Comparison of ENCODE assay signal across 13 mouse cellular contexts in the genomic region with DNA sequence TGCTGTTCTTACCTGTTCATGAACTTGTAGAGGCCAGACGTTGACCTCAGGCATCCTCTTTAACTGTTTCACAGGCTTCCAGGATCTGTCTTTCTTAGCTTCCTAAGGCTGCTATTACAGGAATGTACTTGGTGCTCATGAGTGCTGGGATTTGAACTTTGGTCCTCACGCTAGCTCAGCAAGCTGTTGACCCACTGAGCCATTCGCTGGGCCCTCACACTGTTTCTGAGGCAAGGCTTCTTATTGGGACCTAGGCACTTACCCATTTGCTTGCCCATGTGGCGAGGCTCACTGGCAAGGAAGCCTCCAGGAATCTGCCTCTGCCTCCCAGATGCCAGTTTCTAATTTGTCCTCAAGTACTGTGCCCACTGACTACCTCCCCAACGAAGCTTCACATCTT. TPM values are rescaled to one million over a fixed set of nuclear protein-coding genes. Genes with fewer than 3 reads are reported as not detected.
DNase-seq lines count a peak whose midpoint lies in the region; ATAC-seq and TF ChIP-seq lines count a peak whose summit lies in the region.
"Had no signal": no experiment of that assay in that cellular context is flagged by ENCODE, and none has a peak within 500 bp of the region (broad histone marks: within the 10 kb centered on the region; RNA-seq: fewer than 3 reads in every experiment).

No protein-coding gene starts in this region.

- H3K27ac ChIP-seq in heart, postnatal 0 days (ENCODE audit: low read depth), result no peak overlapping the region
- no peak overlapping the region for H3K27ac ChIP-seq in midbrain, embryonic 13.5 days
- H3K27ac ChIP-seq in midbrain, embryonic 14.5 days (replicated peaks; ENCODE audit: low read depth, low read length), result no peak overlapping the region
- H3K27ac ChIP-seq in kidney, embryonic 15.5 days, result no peak overlapping the region
- no peak overlapping the region for H3K27ac ChIP-seq in stomach, postnatal 0 days (replicated peaks)
- H3K27ac ChIP-seq: forebrain, embryonic 10.5 days had no signal

- TF ChIP-seq EP300 in heart, postnatal 0 days (IDR thresholded peaks at IDR 0.05; ENCODE audit: low read depth), result no peak
- TF ChIP-seq EP300 in stomach, postnatal 0 days (optimal IDR thresholded peaks at IDR 0.05), result no peak

- intact Hi-C loops in heart, postnatal 10 days (cut with DNase I), result loop anchor here (2.0 kb wide), 1 partner anchor 115 kb away; a partner anchor contains a TSS

- WGBS in heart, postnatal 0 days, result 43% methylated on average over 5 of the region's 5 CpGs
- WGBS in midbrain, embryonic 13.5 days, result 45% methylated on average over 5 of the region's 5 CpGs
- 55% methylated on average over 5 of the region's 5 CpGs for WGBS in midbrain, embryonic 14.5 days
- 54% methylated on average over 5 of the region's 5 CpGs for WGBS in kidney, embryonic 15.5 days
- WGBS in stomach, postnatal 0 days, result 46% methylated on average over 5 of the region's 5 CpGs

- DNase-seq in heart, postnatal 0 days (ENCODE audit: low spot score), result no peak
- no peak for DNase-seq in heart, postnatal 10 days
- DNase-seq in midbrain, embryonic 14.5 days, result no peak
- DNase-seq in stomach, postnatal 0 days (ENCODE audit: low spot score), result no peak
- no peak for DNase-seq in urinary bladder, adult 18-20 months (ENCODE audit: low spot score in 2 of 2)
- DNase-seq: adrenal gland, adult 8-10 months; cerebellum, adult 9-10 months; thymus, postnatal 36 days had no signal

- H3K27me3 ChIP-seq in heart, postnatal 0 days (ENCODE audit: control insufficient read depth, insufficient read depth, low read length), result no peaks in the 10 kb centered on the region
- H3K27me3 ChIP-seq in midbrain, embryonic 13.5 days, result peaks cover 16% of the 10 kb centered on the region
- H3K27me3 ChIP-seq in midbrain, embryonic 14.5 days (ENCODE audit: control insufficient read depth, insufficient read depth, low read length), result 0 out of 2 replicates have a peak, but pooled peaks cover 5% of the 10 kb centered on the region
- no peaks in the 10 kb centered on the region for H3K27me3 ChIP-seq in kidney, embryonic 15.5 days
- no peaks in the 10 kb centered on the region for H3K27me3 ChIP-seq in stomach, postnatal 0 days (ENCODE audit: control insufficient read depth, insufficient read depth, low read length)

- H3K4me1 ChIP-seq in heart, postnatal 0 days (ENCODE audit: control insufficient read depth, insufficient read depth), result peaks cover 14% of the 10 kb centered on the region; the same call in 1 of the 2 replicates
- H3K4me1 ChIP-seq in midbrain, embryonic 13.5 days (replicated peaks), result peaks cover 30% of the 10 kb centered on the region
- H3K4me1 ChIP-seq in midbrain, embryonic 14.5 days (ENCODE audit: control insufficient read depth, insufficient read depth, low read length), result peaks cover 29% of the 10 kb centered on the region
- H3K4me1 ChIP-seq in kidney, embryonic 15.5 days, result peaks cover 23% of the 10 kb centered on the region
- peaks cover 5% of the 10 kb centered on the region; the same call in 1 of the 2 replicates for H3K4me1 ChIP-seq in stomach, postnatal 0 days (replicated peaks; ENCODE audit: control insufficient read depth, insufficient read depth)

- peak overlapping the region; percentile 76; the same call in 1 of the 2 replicates for H3K4me2 ChIP-seq in heart, postnatal 0 days (ENCODE audit: low read depth, low read length)
- peak overlapping the region; percentile 74; the same call in 1 of the 2 replicates for H3K4me2 ChIP-seq in midbrain, embryonic 13.5 days (replicated peaks)
- no peak overlapping the region for H3K4me2 ChIP-seq in midbrain, embryonic 14.5 days (ENCODE audit: low read length)
- peak overlapping the region; percentile 76 for H3K4me2 ChIP-seq in kidney, embryonic 15.5 days
- H3K4me2 ChIP-seq in stomach, postnatal 0 days (replicated peaks; ENCODE audit: low read depth), result peak overlapping the region; percentile 91; the same call in 1 of the 2 replicates

- H3K36me3 ChIP-seq in heart, postnatal 0 days (replicated peaks; ENCODE audit: control insufficient read depth, insufficient read depth, low read length), result no peaks in the 10 kb centered on the region
- no peaks in the 10 kb centered on the region for H3K36me3 ChIP-seq in midbrain, embryonic 13.5 days
- H3K36me3 ChIP-seq in midbrain, embryonic 14.5 days (ENCODE audit: control insufficient read depth, insufficient read depth, low read length), result no peaks in the 10 kb centered on the region
- no peaks in the 10 kb centered on the region for H3K36me3 ChIP-seq in kidney, embryonic 15.5 days
- no peaks in the 10 kb centered on the region for H3K36me3 ChIP-seq in stomach, postnatal 0 days (ENCODE audit: control insufficient read depth, insufficient read depth, low read length)

- no peaks in the 10 kb centered on the region for H3K9me3 ChIP-seq in heart, postnatal 0 days (replicated peaks; ENCODE audit: control insufficient read depth, low read length)
- no peaks in the 10 kb centered on the region for H3K9me3 ChIP-seq in midbrain, embryonic 13.5 days
- no peaks in the 10 kb centered on the region for H3K9me3 ChIP-seq in midbrain, embryonic 14.5 days (ENCODE audit: control insufficient read depth, low read length)
- no peaks in the 10 kb centered on the region for H3K9me3 ChIP-seq in kidney, embryonic 15.5 days (replicated peaks)
- no peaks in the 10 kb centered on the region for H3K9me3 ChIP-seq in stomach, postnatal 0 days (ENCODE audit: control insufficient read depth, low read length)
- H3K9me3 ChIP-seq: forebrain, embryonic 10.5 days; G1E had no signal

- H3K4me3 ChIP-seq in heart, postnatal 0 days (ENCODE audit: low read depth, low read length), result no peak overlapping the region
- peak overlapping the region; percentile 89; the same call in 1 of the 2 replicates for H3K4me3 ChIP-seq in midbrain, embryonic 13.5 days (replicated peaks)
- H3K4me3 ChIP-seq in midbrain, embryonic 14.5 days (replicated peaks; ENCODE audit: low read depth, low read length), result no peak overlapping the region
- H3K4me3 ChIP-seq in kidney, embryonic 15.5 days (replicated peaks), result no peak overlapping the region
- no peak overlapping the region; the same call in 1 of the 2 replicates for H3K4me3 ChIP-seq in stomach, postnatal 0 days (ENCODE audit: low read depth, low read length)

- TF ChIP-seq CTCF in heart, postnatal 0 days (IDR thresholded peaks at IDR 0.05; ENCODE audit: low read depth), result no peak
- TF ChIP-seq CTCF in stomach, postnatal 0 days (IDR thresholded peaks at IDR 0.05; ENCODE audit: low read depth), result no peak

- no peak for ATAC-seq in heart, postnatal 0 days (ENCODE audit: insufficient read depth, low read depth)
- ATAC-seq in midbrain, embryonic 13.5 days, result no peak
- ATAC-seq in midbrain, embryonic 14.5 days (ENCODE audit: low FRiP score, low TSS enrichment), result no peak
- ATAC-seq in kidney, embryonic 15.5 days (replicated peaks; ENCODE audit: low FRiP score), result no peak
- ATAC-seq in stomach, postnatal 0 days (ENCODE audit: low FRiP score, low TSS enrichment), result no peak

- H3K9ac ChIP-seq in heart, postnatal 0 days (replicated peaks; ENCODE audit: low read depth, low read length), result no peak overlapping the region
- H3K9ac ChIP-seq in midbrain, embryonic 13.5 days (replicated peaks), result no peak overlapping the region
- no peak overlapping the region for H3K9ac ChIP-seq in midbrain, embryonic 14.5 days (replicated peaks; ENCODE audit: low read length)
- H3K9ac ChIP-seq in kidney, embryonic 15.5 days, result no peak overlapping the region
- no peak overlapping the region for H3K9ac ChIP-seq in stomach, postnatal 0 days (ENCODE audit: low read length)

RNA-seq across cellular contexts. Expression of a gene that starts 1.4 kb away (rescaled TPM):
- total RNA-seq in heart, postnatal 0 days (2014; rRNA removed; ENCODE audit: low replicate concordance), result 135 and 215 TPM in 2 replicates
- polyA plus RNA-seq in heart, postnatal 0 days (2015; fragmentation: Nextera tagmentation; extraction: Ambion mirVana), result 51.1 and 55.3 TPM in 2 replicates
- total RNA-seq in heart, postnatal 10 days (2021), result 10 to 100 TPM; 87.3 to 98.4 TPM
- 68.6 and 70.8 TPM in 2 replicates for polyA plus RNA-seq in midbrain, embryonic 13.5 days (2015; fragmentation: Nextera tagmentation; extraction: Ambion mirVana)
- 74.5 and 88.2 TPM in 2 replicates for polyA plus RNA-seq in midbrain, embryonic 14.5 days (2014; fragmentation: Nextera tagmentation; extraction: Ambion mirVana)
- polyA plus RNA-seq in kidney, embryonic 15.5 days (2015; fragmentation: Nextera tagmentation; extraction: Ambion mirVana), result 84.5 and 90.9 TPM in 2 replicates
- polyA plus RNA-seq in stomach, postnatal 0 days (2015; fragmentation: Nextera tagmentation; extraction: Ambion mirVana), result 70.7 and 73.9 TPM in 2 replicates

RNA-seq across cellular contexts. Expression of a gene that starts 1.8 kb away (rescaled TPM):
- total RNA-seq in heart, postnatal 0 days (2014; rRNA removed; ENCODE audit: low replicate concordance), result not detected in 2 replicates
- 0.44 and 1.1 TPM in 2 replicates for polyA plus RNA-seq in heart, postnatal 0 days (2015; fragmentation: Nextera tagmentation; extraction: Ambion mirVana)
- under 1 TPM in 1 of 2 experiments, not detected in 1; 0.65 TPM for total RNA-seq in heart, postnatal 10 days (2021)
- 0.67 TPM in 1 of 2 replicates, not detected in the other for polyA plus RNA-seq in midbrain, embryonic 13.5 days (2015; fragmentation: Nextera tagmentation; extraction: Ambion mirVana)
- 1.6 and 1.7 TPM in 2 replicates for polyA plus RNA-seq in midbrain, embryonic 14.5 days (2014; fragmentation: Nextera tagmentation; extraction: Ambion mirVana)
- polyA plus RNA-seq in kidney, embryonic 15.5 days (2015; fragmentation: Nextera tagmentation; extraction: Ambion mirVana), result 1.2 TPM in 1 of 2 replicates, not detected in the other
- 2.0 and 3.9 TPM in 2 replicates for polyA plus RNA-seq in stomach, postnatal 0 days (2015; fragmentation: Nextera tagmentation; extraction: Ambion mirVana)
- total RNA-seq: granulocyte monocyte progenitor cell, adult 5-6 weeks had no signal
- polyA plus RNA-seq: forebrain, embryonic 10.5 days had no signal
